Mouse (Mus musculus) olfactory bulb, adult 2 months (tissue): ENCODE data around the gene Naa16.

Experiments
- CTCF ChIP-seq: fragments of 200-500 bp; IDR thresholded peaks from 2 replicates; pipeline ENCODE4 v1.5.1; 2012; ENCODE audit warnings: low read depth, mild to moderate bottlenecking, low read length, moderate library complexity; ENCODE audit not compliant: insufficient read depth
- POLR2A ChIP-seq: fragments of 200-500 bp; IDR thresholded peaks from 2 replicates; pipeline ENCODE4 v1.6.1; 2012; ENCODE audit warnings: mild to moderate bottlenecking, low read depth, low read length, moderate library complexity; ENCODE audit not compliant: insufficient read depth

- no peak for TF ChIP-seq CTCF
- no peak for TF ChIP-seq POLR2A
These were observed 81.5 kb downstream of the Naa16 start for GRCm38 (mm10) chr14:79309115-79309514.
